Mouse (Mus musculus) cortical plate, adult 2 months (tissue): ENCODE data around the gene Gm815.

Experiments used
- CTCF ChIP-seq: fragments of 200-500 bp; IDR thresholded peaks from 2 replicates; pipeline ENCODE4 v1.5.1; 2011; ENCODE audit warnings: mild to moderate bottlenecking, control low read depth, low read length; ENCODE audit not compliant: insufficient read depth; ENCODE audit errors: extremely low read depth
- POLR2A ChIP-seq: fragments of 200-500 bp; IDR thresholded peaks from 2 replicates; pipeline ENCODE4 v1.6.1; 2011; ENCODE audit warnings: mild to moderate bottlenecking, low read length, control low read depth; ENCODE audit not compliant: insufficient read depth; ENCODE audit errors: extremely low read depth

GRCm38 (mm10) chr19:26846017-26846285 lies 39.7 kb upstream of the Gm815 start:
- TF ChIP-seq CTCF, result no peak
- TF ChIP-seq POLR2A, result no peak
